Mouse (Mus musculus) embryonic facial prominence, embryonic 12.5 days (tissue): Measurements from ENCODE around the gene Tbc1d23. TPM values are rescaled to one million over a fixed set of nuclear protein-coding genes. Genes with fewer than 3 reads are reported as not detected.

ENCODE experiments used
- ATAC-seq: fragments of 200-750 bp; cut with Nextera tagmentation; 2 replicates; pipeline ENCODE4 v1.8.0; 2017; ENCODE audit not compliant: insufficient number of reproducible peaks, insufficient read depth, low FRiP score, low TSS enrichment
- H3K27ac ChIP-seq: fragments of 300-500 bp; sonication (generic); 2 replicates; pipeline ENCODE4 v1.5.1; 2016; ENCODE audit warnings: mild to moderate bottlenecking
- H3K27me3 ChIP-seq: fragments of 300-500 bp; sonication (generic); 2 replicates; pipeline ENCODE4 v1.6.1; 2016; ENCODE audit warnings: mild to moderate bottlenecking, moderate library complexity
- H3K36me3 ChIP-seq: fragments of 300-500 bp; sonication (generic); 2 replicates; pipeline ENCODE4 v1.6.1; 2016; ENCODE audit warnings: mild to moderate bottlenecking
- H3K4me1 ChIP-seq: fragments of 300-500 bp; sonication (generic); 2 replicates; pipeline ENCODE4 v1.6.1; 2016
- H3K4me2 ChIP-seq: fragments of 300-500 bp; sonication (generic); replicated peaks from 2 replicates; pipeline ENCODE4 v1.6.1; 2016; ENCODE audit warnings: mild to moderate bottlenecking, moderate library complexity
- H3K4me3 ChIP-seq: fragments of 300-500 bp; sonication (generic); 2 replicates; pipeline ENCODE4 v1.5.1; 2016; ENCODE audit warnings: mild to moderate bottlenecking
- H3K9ac ChIP-seq: fragments of 300-500 bp; sonication (generic); 2 replicates; pipeline ENCODE4 v1.6.1; 2016; ENCODE audit warnings: mild to moderate bottlenecking, moderate library complexity
- H3K9me3 ChIP-seq: fragments of 300-500 bp; sonication (generic); 2 replicates; pipeline ENCODE4 v1.6.1; 2016; ENCODE audit warnings: mild to moderate bottlenecking, moderate library complexity
- WGBS: fragments of 180-500 bp; shearing (Covaris S2); methylation state at CpG from one replicate; pipeline ENCODE4 v1.1.7; 2016; 5-methylcytosine and 5-hydroxymethylcytosine counted together
- polyA plus RNA-seq: library from polyadenylated mRNA; unstranded; fragments of >200 nt; fragmentation: Nextera tagmentation; extraction: Ambion mirVana; gene quantifications from 2 replicates; pipeline ENCODE4 v1.2.1, GENCODE M21; 2016

The Tbc1d23 gene
- polyA plus RNA-seq, 1 experiment from 2014 or later, result 32.6 TPM

DNA sequence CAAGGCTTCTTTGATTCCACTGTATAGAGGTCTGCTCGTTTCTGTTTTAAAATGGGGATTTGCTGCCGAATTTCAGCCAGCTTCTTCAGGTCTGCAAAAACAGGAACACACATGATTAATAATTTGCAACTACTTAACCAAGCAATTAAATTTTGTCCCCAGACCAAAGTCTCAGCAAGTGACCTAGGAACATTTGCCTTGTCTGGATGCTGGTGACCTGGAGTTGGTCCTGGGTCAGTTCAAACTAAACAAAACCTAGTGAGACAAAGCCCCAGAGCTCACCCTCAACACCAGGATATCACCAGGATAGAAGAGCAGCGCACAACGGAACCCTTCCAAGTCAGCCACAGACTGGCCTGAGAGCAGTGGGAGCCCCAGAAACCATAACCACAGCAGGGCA, 74.2 kb downstream of the Tbc1d23 start:
- Histone ChIP-seq H3K27me3 (no peaks in the 10 kb centered on the region), H3K27ac (no peak overlapping the region), H3K4me1 (no peaks in the 10 kb centered on the region), H3K36me3 (peaks cover 51% of the 10 kb centered on the region), H3K4me2 (no peak overlapping the region), H3K4me3 (no peak overlapping the region), H3K9me3 (no peaks in the 10 kb centered on the region), H3K9ac (no peak overlapping the region)
- ATAC-seq, result no peak
- 86% methylated on average over 4 of the region's 4 CpGs for WGBS

DNA sequence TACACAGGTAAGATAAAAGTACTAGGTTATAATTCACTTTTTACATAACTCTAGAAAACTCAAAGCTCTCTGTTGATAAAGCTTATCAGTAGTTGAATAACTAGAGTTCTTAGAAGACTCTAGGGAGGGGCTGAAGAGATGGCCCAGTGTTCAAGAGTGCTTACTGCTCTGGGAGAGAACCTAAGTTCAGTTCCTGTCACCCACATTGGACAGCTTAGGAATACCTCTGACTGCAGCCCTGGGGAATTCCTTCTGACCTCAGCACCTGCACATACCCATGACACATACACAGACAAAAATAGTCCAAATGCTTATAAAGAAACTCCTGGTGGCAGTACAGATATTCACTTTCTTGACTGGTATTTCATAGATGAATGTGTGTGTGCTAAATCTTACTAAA, 75.4 kb downstream of the Tbc1d23 start:
- Histone ChIP-seq H3K4me1 (no peaks in the 10 kb centered on the region), H3K27ac (no peak overlapping the region), H3K9me3 (no peaks in the 10 kb centered on the region), H3K36me3 (peaks cover 47% of the 10 kb centered on the region), H3K4me2 (no peak overlapping the region), H3K27me3 (no peaks in the 10 kb centered on the region), H3K4me3 (no peak overlapping the region), H3K9ac (no peak overlapping the region)
- ATAC-seq, result no peak

DNA sequence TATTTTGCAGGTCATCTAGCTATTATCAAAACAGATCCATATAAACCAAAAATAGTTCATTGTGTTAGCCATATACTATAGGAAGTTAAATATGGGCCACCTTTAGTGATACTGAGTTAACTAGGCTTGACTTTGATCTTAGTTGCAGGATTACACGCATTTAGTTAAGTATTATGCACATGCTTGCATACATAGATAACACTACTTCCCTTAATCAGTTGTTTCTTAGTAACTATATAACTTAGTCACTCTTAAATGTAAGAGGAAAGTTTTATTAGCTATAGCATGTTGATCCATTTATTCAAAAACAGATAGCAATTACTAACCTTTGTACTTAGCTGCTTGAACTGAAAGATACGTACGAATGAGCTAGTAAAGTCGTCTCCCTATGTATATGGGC, 79.9 kb downstream of the Tbc1d23 start:
- WGBS, result 96% methylated on average over 4 of the region's 4 CpGs
- Histone ChIP-seq H3K27me3 (no peaks in the 10 kb centered on the region), H3K9ac (no peak overlapping the region), H3K36me3 (peaks cover 49% of the 10 kb centered on the region), H3K4me2 (no peak overlapping the region), H3K4me1 (no peaks in the 10 kb centered on the region), H3K4me3 (no peak overlapping the region), H3K27ac (no peak overlapping the region), H3K9me3 (no peaks in the 10 kb centered on the region)
- no peak for ATAC-seq

DNA sequence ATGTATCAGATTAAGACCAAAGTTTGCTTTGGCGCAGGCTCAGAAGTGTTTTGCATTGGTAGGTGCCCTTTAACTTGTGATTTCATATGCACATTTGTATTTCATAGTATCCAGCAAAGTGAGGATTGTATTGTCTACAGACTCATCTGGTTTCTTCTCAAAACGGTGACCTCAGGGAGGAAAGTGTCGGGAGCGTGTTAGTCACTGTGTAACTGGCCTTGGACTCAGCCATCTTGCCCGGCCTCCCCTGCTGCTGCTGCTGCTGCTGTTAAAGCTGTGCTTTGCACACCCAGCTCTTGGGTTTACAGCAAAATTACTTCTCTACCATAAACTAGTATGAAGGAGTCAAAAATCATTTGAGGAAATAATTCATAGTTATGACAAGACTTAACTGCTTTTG, 86.6 kb downstream of the Tbc1d23 start:
- H3K36me3 ChIP-seq, result peaks cover 46% of the 10 kb centered on the region
- no peak overlapping the region for H3K9ac ChIP-seq
- WGBS, result 90% methylated on average over 5 of the region's 5 CpGs
- no peak overlapping the region for H3K4me2 ChIP-seq
- no peaks in the 10 kb centered on the region for H3K4me1 ChIP-seq
- H3K9me3 ChIP-seq, result no peaks in the 10 kb centered on the region
- H3K27me3 ChIP-seq, result no peaks in the 10 kb centered on the region
- H3K4me3 ChIP-seq, result no peak overlapping the region
- H3K27ac ChIP-seq, result no peak overlapping the region
- no peak for ATAC-seq

DNA sequence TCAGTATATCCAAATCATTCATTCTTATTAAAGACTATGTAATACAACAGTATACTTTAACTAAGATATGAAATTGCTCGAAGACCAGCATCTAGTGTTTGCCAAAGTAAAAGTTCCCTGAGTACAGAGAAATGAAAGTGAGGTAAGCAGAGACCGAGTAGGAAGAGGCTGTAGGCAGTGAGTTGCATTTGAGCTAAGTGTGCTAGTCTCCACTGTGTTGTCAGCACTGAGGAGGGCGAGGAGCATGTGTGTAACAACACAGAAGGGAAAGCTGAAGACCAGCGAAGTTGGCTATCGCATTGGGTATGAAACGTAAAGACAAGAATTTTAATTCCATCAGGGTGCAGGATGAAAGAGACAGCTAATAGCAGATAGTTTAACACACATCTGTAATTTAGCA, 97.7 kb downstream of the Tbc1d23 start:
- no peak overlapping the region for H3K4me3 ChIP-seq
- WGBS, result 88% methylated on average over 6 of the region's 6 CpGs
- no peak for ATAC-seq
- peaks cover 27% of the 10 kb centered on the region for H3K36me3 ChIP-seq
- no peaks in the 10 kb centered on the region for H3K27me3 ChIP-seq
- no peak overlapping the region for H3K27ac ChIP-seq
- no peak overlapping the region for H3K9ac ChIP-seq
- no peaks in the 10 kb centered on the region for H3K9me3 ChIP-seq
- H3K4me1 ChIP-seq, result no peaks in the 10 kb centered on the region
- no peak overlapping the region for H3K4me2 ChIP-seq

DNA sequence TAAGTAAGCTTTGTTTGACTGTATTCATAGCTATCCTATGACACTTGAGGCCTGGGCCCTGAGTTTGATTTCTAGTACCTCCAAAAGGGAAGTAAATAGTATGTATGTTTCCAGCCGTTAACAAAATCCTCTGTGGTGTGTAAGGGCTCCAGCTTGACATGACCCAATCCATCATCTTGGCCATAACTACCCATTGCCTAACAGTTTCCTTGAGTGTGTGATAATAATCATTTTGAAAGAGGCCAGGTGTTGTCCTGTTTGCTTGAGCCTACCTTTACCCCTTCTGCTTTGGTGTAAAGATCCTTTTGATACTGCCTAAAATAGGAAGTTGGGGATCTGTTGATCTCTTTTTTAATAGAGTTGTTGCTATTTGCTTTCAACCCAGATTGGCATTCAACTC, 99.0 kb downstream of the Tbc1d23 start:
- no peak for ATAC-seq
- Histone ChIP-seq H3K4me2 (no peak overlapping the region), H3K27me3 (no peaks in the 10 kb centered on the region), H3K4me1 (no peaks in the 10 kb centered on the region), H3K4me3 (no peak overlapping the region), H3K27ac (no peak overlapping the region), H3K9me3 (no peaks in the 10 kb centered on the region), H3K36me3 (peaks cover 21% of the 10 kb centered on the region), H3K9ac (no peak overlapping the region)
- 93% methylated on average over 1 of the region's 1 CpGs for WGBS

DNA sequence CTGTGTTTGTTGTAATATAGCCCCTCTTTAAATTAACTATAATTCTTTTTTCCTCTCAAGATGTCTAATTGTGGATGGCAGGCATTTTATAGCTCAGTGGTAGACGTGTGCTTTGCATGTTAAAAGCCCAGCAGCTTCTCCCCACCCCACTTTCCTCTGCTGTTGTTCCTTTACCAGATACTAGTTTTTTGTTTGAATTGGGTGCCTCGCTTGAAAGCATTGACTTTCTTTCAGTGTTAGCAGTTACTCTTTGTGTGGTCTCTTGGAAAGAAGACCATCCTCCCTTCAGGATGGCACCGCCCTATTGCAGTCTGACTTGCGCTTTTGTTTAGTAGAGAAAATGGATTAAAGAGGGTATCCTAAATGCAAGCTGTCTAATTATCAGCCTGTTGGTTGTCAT, 99.8 kb downstream of the Tbc1d23 start:
- H3K4me1 ChIP-seq, result no peaks in the 10 kb centered on the region
- H3K4me2 ChIP-seq, result no peak overlapping the region
- H3K27ac ChIP-seq, result no peak overlapping the region
- H3K36me3 ChIP-seq, result peaks cover 18% of the 10 kb centered on the region
- no peak overlapping the region for H3K9ac ChIP-seq
- ATAC-seq, result no peak
- no peak overlapping the region for H3K4me3 ChIP-seq
- no peaks in the 10 kb centered on the region for H3K9me3 ChIP-seq
- H3K27me3 ChIP-seq, result no peaks in the 10 kb centered on the region
- WGBS, result 80% methylated on average over 4 of the region's 4 CpGs

DNA sequence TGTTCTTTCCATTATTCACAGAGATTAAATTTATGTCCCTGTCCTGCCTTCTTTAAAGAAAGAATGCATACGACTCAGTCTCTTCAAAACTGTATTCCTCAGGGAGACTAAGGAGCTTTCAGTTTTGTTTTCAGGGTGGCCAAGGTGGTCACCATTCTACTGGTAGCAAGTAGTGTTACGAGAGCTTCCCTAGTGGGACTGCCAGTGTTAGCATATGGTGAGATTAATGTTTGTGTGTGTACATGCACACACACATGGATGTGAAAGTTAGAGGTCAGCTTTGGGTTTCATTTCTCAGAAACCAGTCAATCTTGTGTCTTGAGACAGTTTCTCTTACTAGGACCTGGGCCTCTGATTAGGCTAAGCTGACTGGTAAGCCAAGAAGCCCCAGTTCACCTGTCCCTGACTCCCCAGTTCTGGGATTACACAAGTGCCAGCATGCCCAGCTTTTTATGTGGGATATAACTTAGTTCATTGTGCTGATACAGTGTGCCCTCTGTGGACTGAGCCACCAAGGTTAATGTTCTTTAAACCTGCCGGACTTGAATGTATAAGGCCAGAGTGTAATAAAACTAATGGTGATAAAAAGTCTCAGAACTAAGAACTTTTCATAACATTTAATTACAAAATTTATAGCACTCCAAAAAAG, 100.4 kb downstream of the Tbc1d23 start:
- Histone ChIP-seq H3K27me3 (no peaks in the 10 kb centered on the region), H3K4me3 (no peak overlapping the region), H3K9me3 (no peaks in the 10 kb centered on the region), H3K4me1 (0 out of 2 replicates have a peak, but pooled peaks cover 3% of the 10 kb centered on the region), H3K9ac (no peak overlapping the region), H3K27ac (no peak overlapping the region), H3K36me3 (peaks cover 14% of the 10 kb centered on the region), H3K4me2 (no peak overlapping the region)
- ATAC-seq, result no peak
- 83% methylated on average over 3 of the region's 3 CpGs for WGBS

DNA sequence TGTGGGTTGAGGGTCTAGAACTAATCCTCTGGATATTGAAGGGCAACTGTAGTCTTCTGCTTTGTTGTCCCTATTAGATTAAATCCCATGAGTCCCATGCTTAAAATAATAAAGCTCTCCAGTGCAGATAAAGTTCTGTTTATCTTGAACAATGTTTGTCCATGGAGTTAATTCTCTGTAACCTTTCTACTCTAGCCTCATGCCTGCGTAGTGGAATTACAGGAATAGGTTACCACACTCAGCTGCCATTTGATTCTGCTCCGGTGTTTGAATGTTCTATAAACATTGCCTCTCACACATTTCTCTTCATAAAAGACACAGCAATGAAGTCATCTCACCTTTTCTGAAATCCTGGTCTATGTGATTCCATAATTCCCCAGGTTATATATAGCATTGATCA, 103.5 kb downstream of the Tbc1d23 start:
- no peak overlapping the region for H3K27ac ChIP-seq
- H3K9me3 ChIP-seq, result no peaks in the 10 kb centered on the region
- no peak for ATAC-seq
- H3K9ac ChIP-seq, result no peak overlapping the region
- no peak overlapping the region for H3K4me3 ChIP-seq
- 84% methylated on average over 2 of the region's 2 CpGs for WGBS
- peaks cover 14% of the 10 kb centered on the region for H3K4me1 ChIP-seq
- no peaks in the 10 kb centered on the region for H3K36me3 ChIP-seq
- no peak overlapping the region for H3K4me2 ChIP-seq
- H3K27me3 ChIP-seq, result no peaks in the 10 kb centered on the region

DNA sequence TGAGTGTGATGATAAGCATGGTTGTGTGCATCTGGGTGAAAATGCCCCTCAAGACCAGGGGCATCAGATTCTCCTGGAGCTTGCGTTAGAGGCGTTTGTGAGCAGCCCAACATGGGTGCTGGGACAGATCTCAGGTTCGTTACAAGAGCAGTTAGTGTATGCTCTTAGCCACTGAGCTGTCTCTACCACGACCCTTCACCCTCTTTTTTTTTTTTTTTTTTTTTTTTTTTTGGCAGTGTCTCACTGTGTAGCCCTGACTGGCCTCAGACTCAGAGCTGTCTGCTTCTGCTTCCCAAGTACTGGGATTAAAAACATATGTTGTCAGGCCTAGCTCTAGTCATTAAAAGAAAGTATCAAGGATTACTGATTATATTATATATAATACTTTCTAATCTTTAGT, 105.0 kb downstream of the Tbc1d23 start:
- Histone ChIP-seq H3K9ac (no peak overlapping the region), H3K4me2 (no peak overlapping the region), H3K36me3 (no peaks in the 10 kb centered on the region), H3K27me3 (no peaks in the 10 kb centered on the region), H3K4me1 (peaks cover 19% of the 10 kb centered on the region), H3K27ac (no peak overlapping the region), H3K4me3 (no peak overlapping the region), H3K9me3 (no peaks in the 10 kb centered on the region)
- no peak for ATAC-seq
- WGBS, result 48% methylated on average over 4 of the region's 4 CpGs

DNA sequence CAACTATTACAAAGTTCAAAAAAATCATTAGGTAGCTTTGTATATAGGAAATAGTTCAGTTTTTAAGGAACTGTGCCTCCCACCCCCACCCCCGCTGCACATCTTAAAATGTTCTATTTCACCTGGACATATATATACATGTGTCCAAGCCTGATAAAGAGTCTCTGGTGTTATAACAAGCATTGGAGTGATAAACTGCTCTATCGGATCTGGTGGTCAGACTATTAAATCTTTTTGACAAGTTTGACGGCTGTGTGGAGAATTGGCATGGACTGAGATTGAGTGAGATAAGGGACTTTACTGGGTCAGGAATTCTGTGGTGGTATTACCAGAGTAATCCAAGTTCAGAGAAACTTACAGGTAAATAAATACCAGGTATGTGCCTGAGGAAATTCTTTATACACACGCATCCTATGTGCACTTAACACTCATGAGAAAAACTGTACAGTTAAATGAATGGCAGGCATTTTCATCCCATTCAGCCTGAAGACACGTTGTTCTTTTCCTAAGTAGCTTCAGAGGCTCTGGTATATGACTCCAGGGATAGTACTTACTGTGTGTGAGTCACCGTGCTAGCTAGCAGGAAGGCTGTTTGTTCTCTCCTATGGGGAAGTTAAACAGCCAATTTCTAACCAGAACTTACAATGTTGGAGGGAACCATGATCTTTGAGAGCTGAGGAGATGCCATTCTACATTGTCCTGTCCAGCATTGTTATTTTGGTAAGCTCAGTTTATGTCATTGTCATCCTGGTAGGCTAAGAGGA, 108.4 kb downstream of the Tbc1d23 start:
- Histone ChIP-seq H3K4me3 (peak overlapping the region; percentile 98), H3K27me3 (no peaks in the 10 kb centered on the region), H3K36me3 (no peaks in the 10 kb centered on the region), H3K4me2 (peak overlapping the region; percentile 79), H3K27ac (no peak overlapping the region), H3K9me3 (no peaks in the 10 kb centered on the region), H3K9ac (peak overlapping the region; percentile 96), H3K4me1 (peaks cover 19% of the 10 kb centered on the region)
- 58% methylated on average over 6 of the region's 6 CpGs for whole genome bisulfite sequencing
- no peak for ATAC-seq

DNA sequence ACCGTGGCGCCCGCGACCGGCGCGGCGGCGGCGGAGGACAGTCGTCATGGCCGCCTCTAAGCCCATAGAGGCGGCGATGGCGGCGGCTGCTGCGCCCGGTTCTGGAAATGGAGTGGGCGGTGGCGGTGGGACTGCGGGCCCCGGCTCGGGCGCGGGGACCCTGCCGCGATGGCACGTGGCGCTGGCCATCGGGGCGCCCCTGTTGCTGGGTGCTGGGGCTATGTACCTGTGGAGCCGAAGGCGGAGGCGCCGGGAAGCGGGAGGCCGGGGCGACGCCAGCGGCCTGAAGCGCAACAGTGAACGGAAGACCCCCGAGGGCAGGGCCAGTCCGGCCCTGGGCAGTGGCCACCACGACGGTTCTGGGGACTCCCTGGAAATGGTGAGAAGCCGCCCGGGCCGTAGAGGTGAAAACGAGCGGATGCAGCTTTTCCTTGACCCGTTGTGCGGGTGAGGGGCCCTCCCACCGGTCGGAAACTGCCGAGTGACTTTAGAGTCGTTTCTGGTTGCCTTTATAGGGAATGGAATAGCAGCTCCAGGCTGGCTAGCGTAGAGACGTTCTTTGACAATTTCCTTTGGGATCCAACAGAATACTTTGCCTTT, 109.4 kb downstream of the Tbc1d23 start:
- WGBS, result under 1% methylated on average over 59 of the region's 59 CpGs
- H3K27me3 ChIP-seq, result no peaks in the 10 kb centered on the region
- ATAC-seq, result peak; percentile 35; the same call in 1 of the 2 replicates

More for the DNA sequence above, 109.4 kb downstream of the Tbc1d23 start:
- Histone ChIP-seq H3K4me2 (peak overlapping the region; percentile 79), H3K9ac (peak overlapping the region; percentile 96), H3K9me3 (no peaks in the 10 kb centered on the region), H3K4me1 (peaks cover 19% of the 10 kb centered on the region), H3K4me3 (peak overlapping the region; percentile 98), H3K27ac (peak overlapping the region; percentile 92), H3K36me3 (no peaks in the 10 kb centered on the region)
